Mouse (Mus musculus): Measurements from ENCODE around the gene Hrasls.

The Hrasls gene

DNA sequence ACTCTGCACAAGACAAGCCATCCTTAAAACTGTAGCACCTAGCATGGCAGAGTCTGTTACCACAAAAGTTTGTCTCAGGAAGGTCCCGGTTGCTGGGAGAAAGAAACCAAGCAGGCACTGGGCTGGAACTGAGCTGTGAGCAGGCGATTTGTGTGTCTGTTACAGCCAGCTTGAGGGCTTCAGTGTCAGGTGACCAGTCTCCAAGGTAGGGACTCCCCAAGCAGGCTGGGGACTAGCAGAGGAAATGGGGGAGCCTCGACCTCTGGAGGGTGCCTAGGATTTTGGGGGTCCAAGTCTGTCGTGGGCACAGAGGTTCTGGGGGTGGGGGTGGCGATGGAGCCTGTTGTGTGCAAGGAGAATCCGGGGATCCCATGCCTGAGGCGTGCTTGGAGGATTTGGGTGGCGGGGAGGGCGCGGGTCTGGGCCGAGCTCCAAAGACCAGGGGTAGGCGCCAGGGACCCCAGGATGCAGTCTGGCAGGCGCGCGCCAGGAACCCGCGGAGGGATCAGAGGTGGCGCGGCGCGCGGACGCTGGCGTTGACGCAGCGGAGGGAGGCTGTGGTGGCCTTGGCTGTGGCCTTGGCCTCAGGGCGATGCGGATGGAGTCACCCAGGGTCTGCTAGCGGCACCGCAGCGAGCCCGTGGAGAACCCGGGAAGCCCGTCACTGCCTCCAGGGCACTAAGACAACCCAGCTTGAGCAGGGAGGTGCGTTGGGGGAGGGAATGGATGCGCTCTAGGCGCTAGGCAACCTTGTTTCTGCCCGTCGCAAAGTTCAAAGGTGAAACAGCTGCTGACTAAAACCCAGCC lies at the start of gene Hrasls:
TSS of gene Hrasls (plus strand) at position 91 of the 807 bp plus-strand sequence.
- no peak for DNase-seq (ENCODE audit: low spot score in 2 of 2)

DNA sequence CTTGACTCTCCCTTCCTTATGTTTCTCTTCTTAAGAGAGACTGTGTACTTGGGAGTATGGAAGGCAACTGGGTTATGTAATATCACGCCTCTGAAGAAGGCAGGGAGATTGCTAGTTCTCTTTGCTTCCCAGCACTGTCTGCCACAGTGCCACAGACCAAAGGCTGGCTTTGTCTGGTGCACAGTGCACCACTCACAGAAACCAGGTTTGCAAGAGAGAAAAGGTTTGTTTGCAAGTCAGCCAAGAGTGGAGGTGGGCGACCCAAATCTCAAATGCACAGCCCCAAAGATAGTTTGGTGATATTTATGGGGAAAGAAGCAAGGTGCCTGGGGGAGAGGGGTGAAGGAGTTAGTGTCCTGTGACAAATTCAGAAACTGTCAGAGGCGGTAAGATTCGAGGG lies 47.2 kb upstream of the Hrasls start:
- DNase-seq (ENCODE audit: low spot score in 2 of 2) = no peak

DNA sequence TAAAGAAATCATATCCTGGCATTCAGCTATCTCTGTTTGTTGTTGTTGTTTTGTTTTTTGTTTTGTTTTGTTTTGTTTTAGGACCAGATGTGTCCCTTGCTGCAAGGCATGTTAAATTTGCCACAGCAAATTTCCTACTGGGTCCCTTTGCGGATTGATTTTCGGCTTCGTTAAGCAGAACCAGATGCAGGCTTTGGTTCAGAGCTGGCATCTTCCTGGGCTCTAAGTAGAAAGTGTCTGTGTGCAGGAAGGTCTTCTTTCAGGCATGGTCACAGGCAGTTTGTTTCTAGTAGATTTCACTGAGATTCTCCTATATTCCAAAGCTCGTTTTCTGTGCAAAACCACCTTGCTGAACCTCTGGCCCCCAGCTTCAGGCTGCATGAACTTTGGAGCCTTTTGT lies 42.4 kb upstream of the Hrasls start:
- no peak for DNase-seq (ENCODE audit: low spot score in 2 of 2)

DNA sequence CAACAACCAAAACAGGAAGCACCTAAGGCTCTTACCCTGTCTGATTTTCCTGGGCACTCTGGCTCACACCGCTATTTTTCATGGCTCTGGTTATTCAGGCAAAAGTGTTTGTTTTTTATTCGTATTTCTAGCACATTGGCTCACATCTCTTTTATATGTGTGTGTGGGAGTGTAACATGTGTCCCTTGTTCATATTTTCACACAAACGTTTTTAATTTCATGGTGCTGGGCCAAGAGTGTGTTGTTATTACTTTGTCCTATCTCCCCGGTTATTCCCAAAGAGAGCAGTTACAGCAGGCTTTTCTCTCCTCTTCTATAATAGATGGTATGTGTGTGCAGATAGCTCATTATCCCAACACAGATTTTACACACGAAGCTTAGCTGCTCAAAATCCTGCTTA lies 37.8 kb upstream of the Hrasls start:
- no peak for DNase-seq (ENCODE audit: low spot score in 2 of 2)

DNA sequence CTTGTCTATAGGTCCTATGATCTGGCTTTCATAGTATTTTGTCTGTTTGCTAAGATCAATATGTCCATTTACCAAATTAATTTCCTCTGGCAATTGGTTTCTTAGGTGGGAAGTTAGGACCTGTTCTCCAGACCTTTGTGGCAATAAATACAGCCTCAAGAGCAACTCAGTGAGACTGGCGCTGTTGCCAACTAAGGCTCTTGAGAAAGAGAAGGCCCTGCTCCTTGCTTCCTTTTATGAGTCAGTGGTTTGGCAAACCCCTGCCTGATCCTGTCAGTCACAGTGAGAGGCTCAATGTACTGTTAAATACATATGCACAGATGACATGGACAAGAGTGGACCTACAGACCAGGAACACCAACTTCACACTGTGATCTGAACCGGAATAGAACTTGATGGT lies 36.3 kb upstream of the Hrasls start:
- no peak for DNase-seq (ENCODE audit: low spot score in 2 of 2)

DNA sequence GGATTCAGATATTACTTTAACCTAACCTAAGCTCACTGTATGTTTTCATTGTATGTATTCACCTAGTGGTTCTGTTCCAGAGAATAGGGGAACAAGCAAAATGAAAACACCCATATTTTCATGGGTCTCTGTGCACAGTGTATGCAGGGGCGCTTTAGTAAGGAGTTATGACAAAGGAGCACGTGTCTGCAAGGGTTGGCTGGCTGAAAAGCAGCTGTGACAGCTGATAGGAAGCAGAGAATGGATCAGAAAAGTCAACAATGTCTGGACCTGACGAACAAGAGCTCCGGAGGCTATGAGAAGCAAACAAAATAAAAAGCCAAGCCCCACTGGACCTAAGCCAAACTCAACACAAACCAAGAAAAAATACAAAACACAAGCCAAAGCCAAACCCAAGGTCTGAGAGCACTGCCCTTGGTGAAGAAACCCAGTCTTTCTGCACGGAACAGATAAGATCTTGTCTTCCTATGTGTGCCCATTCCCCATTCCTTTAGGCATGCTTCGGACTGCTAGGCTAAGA lies 34.6 kb upstream of the Hrasls start:
- no peak for DNase-seq (ENCODE audit: low spot score in 2 of 2)

DNA sequence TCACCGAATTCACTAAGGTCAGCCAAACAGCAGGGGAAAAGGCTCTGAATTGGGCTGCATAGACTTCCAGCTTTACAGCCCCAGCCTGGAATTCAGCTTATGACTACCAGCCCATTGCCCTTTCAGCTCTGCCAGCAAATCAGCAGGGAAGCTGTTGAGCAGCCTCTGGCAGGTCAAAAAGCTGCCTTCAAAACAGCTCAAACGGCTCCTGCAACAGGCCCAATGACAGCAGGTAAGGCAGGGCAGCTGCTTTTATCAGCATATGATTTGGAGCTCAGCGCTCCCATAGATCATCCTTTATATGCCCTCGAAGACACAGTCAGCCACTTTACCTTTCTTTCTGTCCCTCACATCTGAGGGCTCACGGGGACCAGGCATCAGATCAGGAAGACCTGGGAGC lies 16.6 kb upstream of the Hrasls start:
- DNase-seq (ENCODE audit: low spot score in 2 of 2) = no peak

DNA sequence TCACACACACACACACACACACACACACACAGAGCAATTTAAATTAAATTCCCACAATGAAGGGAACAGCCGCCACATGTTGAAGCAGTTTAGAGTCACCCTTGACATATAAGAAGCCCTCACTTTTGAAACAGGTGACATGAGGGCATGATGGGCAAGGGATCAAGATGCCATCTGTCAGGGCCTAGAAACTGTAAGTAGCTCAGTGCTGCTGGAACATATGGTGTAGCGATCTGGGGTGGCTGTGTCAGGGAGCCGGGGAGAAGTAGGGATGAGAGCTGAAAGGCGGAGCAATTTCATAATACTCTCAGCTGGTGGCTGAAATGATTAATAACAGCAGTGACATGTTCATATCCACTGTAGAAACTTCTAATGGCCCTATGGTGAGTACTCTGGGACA lies 15.5 kb upstream of the Hrasls start:
- DNase-seq (ENCODE audit: low spot score in 2 of 2) = no peak

DNA sequence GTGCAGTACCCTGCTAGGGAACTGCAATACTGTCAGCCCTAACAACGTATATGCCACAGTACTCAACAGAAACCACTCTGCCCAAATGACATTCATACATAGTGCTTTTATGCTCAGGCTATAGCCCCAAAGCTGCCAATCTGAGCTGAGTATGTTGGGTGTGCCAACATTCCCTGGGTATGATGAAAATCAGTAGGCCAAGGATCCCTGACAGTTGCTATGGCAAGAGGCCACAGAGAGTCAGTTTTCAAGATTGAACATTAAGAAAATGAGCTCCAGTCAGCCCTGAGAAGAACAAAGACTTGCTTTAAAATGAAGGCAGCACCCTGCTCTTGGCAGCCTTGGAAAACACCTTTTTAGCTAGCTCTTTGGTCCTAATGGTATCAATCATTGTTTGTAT lies 14.3 kb upstream of the Hrasls start:
- DNase-seq (ENCODE audit: low spot score in 2 of 2) = no peak

DNA sequence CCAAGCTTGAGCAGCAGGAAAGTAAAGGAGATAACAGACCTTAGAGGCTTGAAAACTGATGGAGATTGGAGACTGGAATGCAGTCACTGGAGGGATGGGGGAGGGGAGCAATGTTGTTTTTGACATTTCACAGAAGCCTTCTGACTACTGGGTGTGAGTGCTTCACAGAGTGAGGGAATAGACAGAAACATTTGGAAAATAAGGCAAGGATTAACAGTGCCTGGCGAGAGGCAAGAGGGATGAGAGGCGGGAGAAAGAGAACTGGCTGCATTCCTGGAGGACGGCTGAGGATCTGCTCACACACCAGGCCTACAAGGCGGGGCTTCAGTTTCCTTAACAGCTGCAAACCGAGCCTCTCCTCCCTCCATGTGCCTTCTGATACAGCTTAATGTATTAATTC lies 11.0 kb upstream of the Hrasls start:
- no peak for DNase-seq (ENCODE audit: low spot score in 2 of 2)

DNA sequence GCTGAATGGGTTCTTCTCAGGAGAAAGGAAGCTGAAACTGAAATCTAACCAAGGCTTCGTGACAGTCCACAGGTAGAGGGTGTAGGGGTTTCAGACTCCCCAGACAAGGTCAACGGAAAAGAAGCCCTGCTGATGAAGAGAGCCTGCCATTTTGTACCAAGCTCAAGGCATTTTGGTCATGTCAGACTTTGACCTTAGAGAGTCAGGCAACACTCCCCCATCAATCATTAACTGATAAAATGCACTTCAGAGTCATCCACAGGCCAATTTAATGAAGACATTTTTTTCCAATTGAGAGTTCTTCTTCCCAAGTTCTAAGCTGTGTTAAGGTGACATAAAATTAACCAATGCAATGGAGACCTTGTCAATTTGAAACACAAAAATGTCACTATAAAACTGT lies 8.3 kb upstream of the Hrasls start:
- DNase-seq (ENCODE audit: low spot score in 2 of 2) = no peak

DNA sequence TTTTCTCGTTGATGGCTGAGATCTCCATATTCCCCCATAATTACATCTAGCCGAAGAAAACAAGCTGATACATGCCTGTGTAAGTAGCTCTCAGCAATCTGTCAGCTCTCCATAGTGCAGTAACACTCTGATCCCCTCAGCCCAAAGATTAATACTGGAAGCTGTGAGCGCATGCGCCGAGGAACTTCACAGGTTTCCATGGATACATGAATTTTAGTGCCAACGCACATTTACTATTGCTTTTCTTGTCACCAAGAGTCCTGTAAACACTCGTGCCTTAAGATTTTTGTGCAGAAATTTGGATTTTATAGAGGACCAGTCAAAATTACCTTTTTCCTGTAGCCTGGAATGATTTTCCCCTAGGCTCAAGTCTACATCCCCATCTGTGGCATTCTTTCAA lies 4.6 kb upstream of the Hrasls start:
- no peak for DNase-seq (ENCODE audit: low spot score in 2 of 2)

DNA sequence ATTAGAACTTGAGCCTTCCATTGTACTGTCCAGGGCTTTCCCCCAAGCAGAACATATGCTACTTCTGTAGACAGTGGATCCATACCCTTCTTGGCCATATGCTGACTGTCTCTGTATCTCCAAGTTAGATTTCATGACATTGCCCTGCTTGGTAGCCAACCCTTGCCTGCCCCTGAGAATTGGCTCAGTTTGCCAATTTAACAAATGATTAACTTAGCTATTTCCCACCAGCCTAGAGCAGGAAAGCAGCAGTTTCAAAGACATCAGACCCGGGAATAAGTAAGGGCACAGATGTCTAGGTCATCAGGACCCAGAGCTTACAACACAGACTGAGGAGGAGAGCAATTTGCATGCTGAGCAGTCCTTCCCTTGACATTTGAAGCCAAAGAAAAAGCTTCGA lies 3.9 kb upstream of the Hrasls start:
- no peak for DNase-seq (ENCODE audit: low spot score in 2 of 2)

DNA sequence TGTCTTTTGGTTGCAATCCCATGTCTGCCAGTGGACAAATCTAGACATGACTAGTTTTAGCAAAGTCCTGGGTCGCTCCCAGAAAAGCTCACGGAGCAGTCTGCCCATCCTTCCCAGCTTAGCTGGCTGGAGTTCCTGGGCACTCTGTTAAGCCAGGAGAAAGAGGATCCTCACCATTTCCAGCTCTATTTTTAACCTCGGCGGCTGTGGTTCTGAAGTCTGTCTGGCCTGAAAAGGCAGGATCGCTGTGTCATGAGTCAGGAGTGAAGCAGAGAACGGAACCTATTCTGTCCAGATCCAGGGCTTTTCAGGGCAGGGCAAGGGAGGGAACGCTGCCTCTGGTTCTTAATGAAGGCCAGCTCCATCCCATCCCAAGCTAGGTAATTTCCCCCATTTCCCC lies 654 bp upstream of the Hrasls start:
- no peak for DNase-seq (ENCODE audit: low spot score in 2 of 2)

DNA sequence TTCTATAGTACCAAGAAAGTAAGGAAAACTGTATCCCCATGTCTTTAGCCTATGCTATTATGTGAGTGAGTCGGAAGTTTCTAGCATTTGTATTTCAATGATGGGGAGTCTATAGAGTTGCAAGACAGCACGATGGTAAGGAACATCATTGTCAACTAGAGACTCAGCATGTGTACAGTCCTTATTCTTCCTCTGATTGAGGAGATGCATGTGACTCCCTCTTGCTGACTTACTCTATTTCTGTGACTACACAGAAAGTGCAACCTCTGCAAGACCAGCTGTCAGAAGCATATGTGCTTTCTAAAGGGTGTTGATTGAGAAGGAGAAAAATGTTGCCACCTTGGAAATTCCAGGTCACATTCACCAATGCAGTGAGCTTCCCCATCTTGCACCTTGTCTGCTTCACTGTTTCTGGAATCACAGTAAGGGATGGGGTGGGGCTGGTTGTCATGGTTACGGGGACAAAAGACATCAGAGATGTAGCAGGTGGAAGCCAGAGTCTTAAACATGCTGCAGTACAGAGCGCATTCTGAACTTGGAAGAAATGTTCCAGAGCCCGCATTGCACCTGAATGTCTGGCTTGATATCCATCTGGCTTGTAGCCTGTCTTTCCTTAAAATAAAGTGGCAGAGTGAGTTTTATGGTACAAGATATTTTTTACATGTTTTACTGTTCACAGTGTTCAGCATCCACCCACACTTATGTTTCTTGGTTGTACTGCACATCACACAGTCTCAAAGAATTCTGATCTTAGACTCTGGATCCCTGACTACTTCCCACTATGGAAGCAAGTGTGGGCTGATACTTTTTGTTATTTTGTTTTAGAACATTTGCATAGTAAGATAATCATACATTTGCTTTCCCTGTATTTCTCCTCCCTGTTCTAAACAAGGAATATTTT lies 7.2 kb downstream of the Hrasls start:
- DNase-seq (ENCODE audit: low spot score in 2 of 2) = no peak

DNA sequence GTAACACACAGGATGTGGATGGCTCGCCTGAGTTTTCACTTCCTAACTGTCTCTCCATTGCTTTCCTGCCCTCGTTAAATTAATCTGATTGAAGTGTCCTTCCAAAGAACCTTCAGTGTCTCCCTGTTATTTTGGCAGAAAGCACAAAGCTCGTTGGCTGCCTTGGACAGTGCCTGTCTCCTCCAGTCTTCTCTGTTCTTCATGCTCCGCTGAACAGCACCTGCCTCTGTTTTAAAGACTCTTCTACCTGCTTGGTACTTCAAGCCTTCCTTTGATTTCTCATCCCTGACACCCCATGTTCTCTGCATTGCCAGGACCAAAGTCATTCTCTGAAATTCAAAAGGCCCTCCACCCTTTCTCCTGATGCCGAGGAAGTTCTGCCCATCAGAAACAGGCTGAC lies 26.5 kb downstream of the Hrasls start:
- no peak for DNase-seq (ENCODE audit: low spot score in 2 of 2)

DNA sequence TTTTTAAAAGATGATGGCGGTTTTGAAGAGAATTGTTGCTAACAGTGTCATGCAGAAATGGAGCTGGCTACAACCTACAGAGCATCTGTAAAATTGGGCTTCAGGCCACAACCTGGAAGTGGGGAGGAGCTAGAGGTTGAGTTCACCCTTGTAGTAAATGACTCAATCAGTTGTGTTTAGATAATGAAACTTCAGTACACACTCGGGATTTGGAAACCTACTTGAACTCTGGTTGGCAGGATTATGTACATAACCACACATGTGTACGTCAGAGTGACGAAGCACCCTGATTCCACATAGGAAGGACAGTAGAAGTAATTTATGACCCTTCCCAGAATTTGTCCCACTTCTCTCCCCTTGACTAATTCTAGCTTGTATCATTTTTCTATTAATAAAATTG lies 44.8 kb downstream of the Hrasls start:
- DNase-seq (ENCODE audit: low spot score in 2 of 2) = no peak

Measured in natural killer cell, adult 2 months (primary cell).